Mouse (Mus musculus): Measurements from ENCODE around the gene Edem2.

Edem2 gene

GRCm38 (mm10) chr2:155683821-155684220 is 45.5 kb downstream of the Edem2 start:
- DNase-seq, result no peak

DNA sequence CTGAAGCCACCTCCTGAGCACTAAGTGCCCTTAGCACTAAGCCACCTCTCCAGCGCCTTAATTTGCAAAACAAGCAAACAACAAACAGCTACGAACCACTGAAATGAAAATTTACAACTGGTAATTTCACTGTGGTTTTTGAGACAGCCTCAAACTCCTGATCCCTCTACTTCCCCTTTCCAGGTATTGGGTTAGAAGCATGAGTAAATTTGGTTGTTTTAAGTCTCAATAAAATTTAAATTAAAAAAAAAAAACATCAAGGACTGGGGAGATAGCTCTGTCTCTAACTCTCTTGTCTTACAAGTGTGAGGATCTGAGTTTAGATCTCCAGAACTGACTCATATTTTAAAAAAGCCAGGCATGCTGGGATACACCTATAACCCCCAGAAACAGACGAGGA is 46.1 kb downstream of the Edem2 start:
- DNase-seq, result no peak

- no peak for DNase-seq
Observed at GRCm38 (mm10) chr2:155681874-155682273, 47.4 kb downstream of the Edem2 start.

GRCm38 (mm10) chr2:155681194-155681593 is 48.1 kb downstream of the Edem2 start:
- DNase-seq, result no peak

- DNase-seq, result no peak
Observed at GRCm38 (mm10) chr2:155680591-155680990, 48.7 kb downstream of the Edem2 start.

DNA sequence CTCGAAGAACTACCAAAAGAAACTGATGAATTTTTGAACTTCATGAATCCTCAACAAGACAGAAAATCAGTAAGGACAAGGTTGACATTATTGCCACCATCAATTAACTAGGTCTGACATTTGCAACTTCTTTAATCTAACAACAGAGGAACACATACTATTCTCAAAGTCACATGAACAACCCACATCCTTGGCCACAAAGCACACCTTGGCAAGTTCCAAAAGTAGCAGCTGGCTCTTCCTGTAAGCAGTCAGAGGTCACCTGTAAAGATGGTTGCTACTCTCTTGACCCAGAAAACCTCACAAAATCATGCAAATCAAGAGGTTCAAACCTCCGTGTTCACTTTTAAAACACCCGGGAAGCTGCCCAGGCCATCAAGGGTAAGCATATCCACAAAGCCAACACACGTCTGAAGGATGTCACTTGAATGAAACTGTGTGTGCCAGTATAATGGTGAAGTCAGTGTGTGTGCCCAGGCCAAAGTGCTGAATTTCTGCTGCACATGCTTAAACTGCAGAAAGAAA is 49.6 kb downstream of the Edem2 start:
- no peak for DNase-seq

DNA sequence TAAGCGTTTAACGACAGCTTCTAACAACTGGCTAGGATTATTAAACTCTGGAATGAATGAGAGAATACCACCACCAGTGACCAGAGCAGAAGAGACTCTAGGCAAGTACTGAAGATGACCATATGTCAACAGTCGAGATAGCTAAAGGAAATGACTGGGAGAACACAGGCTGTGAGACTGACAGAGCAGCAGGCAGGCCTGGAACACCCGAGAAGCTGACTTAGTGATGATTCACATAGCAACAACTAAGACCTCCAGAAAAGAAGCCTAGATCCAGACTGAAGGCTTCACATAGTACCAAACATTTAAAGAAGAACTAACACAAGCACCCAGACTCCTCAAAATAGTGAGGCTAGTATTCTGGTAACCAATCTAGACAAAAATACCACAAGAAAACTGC is 54.2 kb downstream of the Edem2 start:
- no peak for DNase-seq

DNA sequence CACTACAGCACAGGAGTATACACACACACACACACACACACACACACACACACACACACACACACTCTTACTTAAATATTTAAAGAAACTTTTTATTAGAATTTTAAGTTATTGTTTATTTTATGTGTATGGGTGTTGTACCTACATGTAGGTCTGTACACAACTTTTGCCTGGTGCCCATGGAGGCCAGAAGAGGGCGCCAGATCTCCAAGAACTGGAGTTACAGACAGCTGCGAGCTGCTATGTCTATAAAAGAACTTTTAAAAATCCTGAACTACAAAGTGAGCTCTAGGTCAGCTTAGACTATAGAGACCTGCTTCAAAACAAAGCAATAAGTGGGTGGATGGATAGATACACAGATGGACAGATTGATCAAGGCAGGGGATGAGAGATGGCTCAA is 55.7 kb downstream of the Edem2 start:
- peak; percentile 77 for DNase-seq

GRCm38 (mm10) chr2:155671236-155671635 is 58.0 kb downstream of the Edem2 start:
- no peak for DNase-seq

DNA sequence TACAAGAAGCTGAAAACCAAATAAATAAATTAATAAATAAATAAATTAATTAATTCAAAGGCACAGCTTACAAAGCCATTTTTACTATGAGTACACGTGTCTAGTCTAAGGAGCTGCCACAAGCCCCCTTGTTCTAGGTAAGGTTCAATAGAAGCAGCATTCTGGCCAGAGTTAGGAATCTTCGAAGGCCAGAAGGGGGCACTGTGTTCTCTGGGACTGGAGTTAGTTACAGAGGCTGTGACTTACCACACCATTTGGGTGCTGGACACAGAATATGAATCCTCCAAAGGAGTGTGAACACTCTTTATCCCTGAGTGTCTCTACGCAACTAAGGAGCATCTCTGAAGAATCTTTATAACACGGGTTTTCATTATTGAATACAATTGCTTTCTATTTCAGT is 60.8 kb downstream of the Edem2 start:
- peak; percentile 26 for DNase-seq

DNA sequence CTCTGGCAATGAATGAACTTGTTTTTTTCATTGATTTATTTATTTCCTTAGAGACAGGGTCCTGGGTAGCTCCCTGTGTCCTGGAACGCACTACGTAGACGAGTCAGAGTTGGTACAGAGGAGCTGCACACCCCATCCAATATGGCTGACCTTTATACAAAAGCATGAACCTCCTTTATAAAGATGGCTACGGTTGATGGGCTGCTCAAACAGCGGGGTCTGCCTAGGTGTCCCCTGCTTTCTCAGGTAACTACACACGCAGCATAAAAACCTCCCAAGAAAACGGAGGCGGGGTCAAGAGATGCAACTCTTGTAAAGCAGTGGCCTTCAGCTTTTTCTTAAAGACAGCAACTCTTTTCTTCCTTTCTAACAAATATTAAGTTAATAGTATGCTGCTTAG is 61.4 kb downstream of the Edem2 start:
- DNase-seq, result no peak

DNA sequence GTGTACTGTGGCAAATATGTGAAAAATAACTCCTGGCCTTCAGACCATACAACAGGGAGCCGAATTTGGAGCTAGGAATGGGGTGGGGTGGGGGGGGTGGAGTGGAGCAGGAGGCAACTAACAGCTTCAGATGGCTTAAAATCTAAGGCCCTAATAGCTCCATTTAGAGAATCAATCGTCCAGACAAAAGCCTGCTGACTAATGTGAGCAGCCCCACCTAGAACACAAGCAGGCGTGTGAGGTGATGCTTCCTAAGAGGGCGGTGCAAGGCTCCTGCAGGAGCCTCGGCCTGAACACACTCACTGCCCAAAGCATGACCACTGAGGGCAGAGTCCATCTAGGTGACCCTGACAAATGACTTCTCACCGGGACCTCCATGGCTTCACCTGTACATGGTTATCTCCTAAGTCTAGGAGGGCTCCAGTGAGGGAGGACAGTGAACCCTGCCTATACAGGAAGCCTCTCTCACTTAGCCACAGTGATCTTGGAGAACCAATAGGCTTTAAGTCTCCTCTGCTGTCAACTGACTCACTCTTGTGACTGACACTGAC is 65.3 kb downstream of the Edem2 start:
- DNase-seq, result no peak

DNA sequence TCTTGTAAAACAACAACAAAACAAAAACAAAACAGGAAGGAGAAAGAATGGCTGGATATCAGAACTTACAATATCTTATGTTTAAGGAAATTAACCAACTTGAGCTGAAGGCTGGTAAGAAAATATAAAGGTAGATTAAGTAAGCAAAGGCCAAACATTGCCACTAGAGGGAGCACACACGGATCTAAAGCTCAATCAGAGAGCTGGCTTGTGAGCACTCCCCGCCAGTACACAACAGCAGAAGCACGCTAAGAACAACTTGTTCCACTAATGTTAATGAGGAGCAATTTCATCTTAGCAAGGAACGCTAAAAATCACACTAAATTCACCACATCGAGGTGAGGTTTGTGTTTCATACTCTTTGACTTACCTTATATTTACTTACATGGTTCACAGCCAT is 66.2 kb downstream of the Edem2 start:
- DNase-seq, result peak; percentile 49

GRCm38 (mm10) chr2:155662390-155662789 is 66.9 kb downstream of the Edem2 start:
- DNase-seq, result no peak

GRCm38 (mm10) chr2:155655759-155656372 is 73.4 kb downstream of the Edem2 start:
- no peak for DNase-seq

DNA sequence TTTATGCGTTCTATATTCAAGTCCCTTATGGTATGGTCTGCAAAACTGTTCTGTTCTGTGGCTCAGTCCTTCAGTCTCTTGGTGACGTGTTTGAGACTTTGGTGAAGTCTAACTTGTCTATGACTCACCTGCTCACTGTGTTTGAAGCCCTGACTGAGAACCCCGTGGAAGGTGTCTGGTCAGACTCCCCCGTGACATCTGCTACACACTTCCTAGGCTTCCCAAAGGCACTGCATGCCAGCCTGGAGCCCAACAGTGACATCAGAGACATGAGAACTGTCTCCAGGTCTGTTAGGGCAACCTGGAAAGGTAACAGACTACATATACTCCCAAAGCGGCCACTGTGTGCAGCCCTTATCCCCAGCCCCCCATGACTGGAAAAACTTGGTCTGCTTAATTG is 76.7 kb downstream of the Edem2 start:
- DNase-seq, result no peak

All from liver (tissue).